Mouse (Mus musculus) neural tube, embryonic 15.5 days (tissue): Measurements from ENCODE around the gene Tns3. TPM values are rescaled to one million over a fixed set of nuclear protein-coding genes. Genes with fewer than 3 reads are reported as not detected.
"Not testable (repeated sequence)": the region's sequence is repeated elsewhere in the genome, so short reads cannot be mapped to it uniquely, and the experiment has no call there.

Experiments
- ATAC-seq: fragments of 200-750 bp; cut with Nextera tagmentation; 2 replicates; pipeline ENCODE4 v1.8.0; 2017; ENCODE audit warnings: mild to moderate bottlenecking, moderate TSS enrichment, moderate library complexity; ENCODE audit not compliant: low FRiP score
- H3K27ac ChIP-seq: fragments of 300-500 bp; sonication (generic); replicated peaks from 2 replicates; pipeline ENCODE4 v1.5.1; 2015; ENCODE audit warnings: mild to moderate bottlenecking, inconsistent platforms
- H3K27me3 ChIP-seq: fragments of 300-500 bp; sonication (generic); replicated peaks from 2 replicates; pipeline ENCODE4 v1.6.1; 2015; ENCODE audit warnings: inconsistent platforms
- H3K36me3 ChIP-seq: fragments of 300-500 bp; sonication (generic); 2 replicates; pipeline ENCODE4 v1.6.1; 2015; ENCODE audit warnings: inconsistent platforms
- H3K4me1 ChIP-seq: fragments of 300-500 bp; sonication (generic); 2 replicates; pipeline ENCODE4 v1.6.1; 2015; ENCODE audit warnings: inconsistent platforms
- H3K4me2 ChIP-seq: fragments of 300-500 bp; sonication (generic); 2 replicates; pipeline ENCODE4 v1.6.1; 2015; ENCODE audit warnings: inconsistent platforms, mild to moderate bottlenecking, moderate library complexity
- H3K4me3 ChIP-seq: fragments of 300-500 bp; sonication (generic); replicated peaks from 2 replicates; pipeline ENCODE4 v1.5.1; 2015; ENCODE audit warnings: mild to moderate bottlenecking, inconsistent platforms
- H3K9ac ChIP-seq: fragments of 300-500 bp; sonication (generic); replicated peaks from 2 replicates; pipeline ENCODE4 v1.6.1; 2015; ENCODE audit warnings: mild to moderate bottlenecking, inconsistent platforms
- H3K9me3 ChIP-seq: fragments of 300-500 bp; sonication (generic); replicated peaks from 2 replicates; pipeline ENCODE4 v1.6.1; 2016; ENCODE audit warnings: inconsistent platforms
- WGBS: fragments of 180-500 bp; shearing (Covaris S2); methylation state at CpG from one replicate; pipeline ENCODE4 v1.1.7; 2015; ENCODE audit warnings: mixed read lengths; 5-methylcytosine and 5-hydroxymethylcytosine counted together
- polyA plus RNA-seq: library from polyadenylated mRNA; unstranded; fragments of >200 nt; fragmentation: Nextera tagmentation; extraction: Ambion mirVana; gene quantifications from 2 replicates; pipeline ENCODE4 v1.2.1, GENCODE M21; 2015

The Tns3 gene
- polyA plus RNA-seq, 1 experiment from 2014 or later: 7.6 TPM

GRCm38 (mm10) chr11:8532771-8533170 is 131.6 kb downstream of the Tns3 start:
- 96% methylated on average over 3 of the region's 3 CpGs for WGBS
- not testable (repeated sequence) for H3K4me2 ChIP-seq, H3K27me3 ChIP-seq, H3K36me3 ChIP-seq, H3K9me3 ChIP-seq, H3K9ac ChIP-seq, ATAC-seq, H3K4me3 ChIP-seq, H3K4me1 ChIP-seq, H3K27ac ChIP-seq

GRCm38 (mm10) chr11:8532112-8532747 is 132.1 kb downstream of the Tns3 start:
- no peak overlapping the region for H3K27ac ChIP-seq
- no peak overlapping the region for H3K4me3 ChIP-seq
- no peak overlapping the region for H3K4me2 ChIP-seq
- no peak overlapping the region for H3K9ac ChIP-seq
- H3K4me1 ChIP-seq: peaks cover 4% of the 10 kb centered on the region; the same call in 1 of the 2 replicates
- WGBS: 87% methylated on average over 10 of the region's 10 CpGs
- H3K36me3 ChIP-seq: no peaks in the 10 kb centered on the region
- ATAC-seq: peak; percentile 63; the same call in 1 of the 2 replicates
- H3K27me3 ChIP-seq: no peaks in the 10 kb centered on the region
- H3K9me3 ChIP-seq: no peaks in the 10 kb centered on the region

- Histone ChIP-seq H3K9ac (no peak overlapping the region), H3K27ac (no peak overlapping the region), H3K4me1 (peaks cover 4% of the 10 kb centered on the region; the same call in 1 of the 2 replicates), H3K9me3 (no peaks in the 10 kb centered on the region), H3K4me3 (no peak overlapping the region), H3K36me3 (no peaks in the 10 kb centered on the region), H3K4me2 (no peak overlapping the region), H3K27me3 (no peaks in the 10 kb centered on the region)
- WGBS: 20% methylated on average over 4 of the region's 4 CpGs
- no peak for ATAC-seq
Observed at GRCm38 (mm10) chr11:8530506-8530905, 133.8 kb downstream of the Tns3 start.

GRCm38 (mm10) chr11:8530036-8530435 is 134.3 kb downstream of the Tns3 start:
- no peak overlapping the region for H3K4me3 ChIP-seq
- no peak overlapping the region for H3K27ac ChIP-seq
- ATAC-seq: no peak
- 92% methylated on average over 4 of the region's 4 CpGs for WGBS
- H3K36me3 ChIP-seq: no peaks in the 10 kb centered on the region
- H3K27me3 ChIP-seq: no peaks in the 10 kb centered on the region
- H3K4me2 ChIP-seq: no peak overlapping the region
- no peaks in the 10 kb centered on the region for H3K9me3 ChIP-seq
- H3K4me1 ChIP-seq: peaks cover 4% of the 10 kb centered on the region; the same call in 1 of the 2 replicates
- no peak overlapping the region for H3K9ac ChIP-seq

GRCm38 (mm10) chr11:8525463-8526145 is 138.7 kb downstream of the Tns3 start:
- no peak overlapping the region for H3K9ac ChIP-seq
- H3K27ac ChIP-seq: no peak overlapping the region
- WGBS: 85% methylated on average over 9 of the region's 9 CpGs
- H3K36me3 ChIP-seq: no peaks in the 10 kb centered on the region
- peaks cover 12% of the 10 kb centered on the region for H3K4me1 ChIP-seq
- no peak overlapping the region for H3K4me3 ChIP-seq
- no peaks in the 10 kb centered on the region for H3K9me3 ChIP-seq
- no peaks in the 10 kb centered on the region for H3K27me3 ChIP-seq
- no peak overlapping the region for H3K4me2 ChIP-seq
- no peak for ATAC-seq

GRCm38 (mm10) chr11:8523344-8524126 is 140.8 kb downstream of the Tns3 start:
- peaks cover 12% of the 10 kb centered on the region for H3K4me1 ChIP-seq
- ATAC-seq: peak; percentile 76
- no peaks in the 10 kb centered on the region; the same call in 1 of the 2 replicates for H3K36me3 ChIP-seq
- H3K4me2 ChIP-seq: peak overlapping the region; percentile 13; the same call in 1 of the 2 replicates
- H3K9ac ChIP-seq: no peak overlapping the region
- H3K9me3 ChIP-seq: no peaks in the 10 kb centered on the region
- no peaks in the 10 kb centered on the region for H3K27me3 ChIP-seq
- 36% methylated on average over 10 of the region's 10 CpGs for WGBS
- 0 out of 2 replicates have a peak overlapping the region, but pooled peaks have one; percentile 24 for H3K27ac ChIP-seq
- no peak overlapping the region for H3K4me3 ChIP-seq

GRCm38 (mm10) chr11:8513359-8514253 is 150.7 kb downstream of the Tns3 start:
- Histone ChIP-seq H3K4me1 (peaks cover 11% of the 10 kb centered on the region), H3K27me3 (no peaks in the 10 kb centered on the region), H3K36me3 (no peaks in the 10 kb centered on the region), H3K27ac (peak overlapping the region; percentile 54), H3K9me3 (no peaks in the 10 kb centered on the region), H3K4me2 (no peak overlapping the region), H3K9ac (no peak overlapping the region), H3K4me3 (no peak overlapping the region)
- peak; percentile 55; the same call in 1 of the 2 replicates for ATAC-seq
- WGBS: 58% methylated on average over 7 of the region's 7 CpGs

GRCm38 (mm10) chr11:8510294-8510693 is 154.0 kb downstream of the Tns3 start:
- H3K36me3 ChIP-seq: no peaks in the 10 kb centered on the region
- no peaks in the 10 kb centered on the region for H3K27me3 ChIP-seq
- H3K4me1 ChIP-seq: peaks cover 11% of the 10 kb centered on the region
- no peak overlapping the region for H3K27ac ChIP-seq
- WGBS: 51% methylated on average over 2 of the region's 2 CpGs
- no peak overlapping the region for H3K9ac ChIP-seq
- ATAC-seq: no peak
- no peak overlapping the region for H3K4me3 ChIP-seq
- no peak overlapping the region for H3K4me2 ChIP-seq
- H3K9me3 ChIP-seq: no peaks in the 10 kb centered on the region

GRCm38 (mm10) chr11:8509614-8510013 is 154.7 kb downstream of the Tns3 start:
- Histone ChIP-seq H3K4me1 (peaks cover 11% of the 10 kb centered on the region), H3K9ac (no peak overlapping the region), H3K27ac (no peak overlapping the region), H3K9me3 (no peaks in the 10 kb centered on the region), H3K4me3 (no peak overlapping the region), H3K27me3 (no peaks in the 10 kb centered on the region), H3K4me2 (no peak overlapping the region), H3K36me3 (no peaks in the 10 kb centered on the region)
- no peak for ATAC-seq
- 90% methylated on average over 7 of the region's 7 CpGs for WGBS

GRCm38 (mm10) chr11:8503735-8504134 is 160.6 kb downstream of the Tns3 start:
- Histone ChIP-seq H3K9me3 (no peaks in the 10 kb centered on the region), H3K4me1 (peaks cover 3% of the 10 kb centered on the region; the same call in 1 of the 2 replicates), H3K4me2 (no peak overlapping the region), H3K36me3 (no peaks in the 10 kb centered on the region), H3K27ac (no peak overlapping the region), H3K9ac (no peak overlapping the region), H3K4me3 (no peak overlapping the region), H3K27me3 (no peaks in the 10 kb centered on the region)
- no peak for ATAC-seq
- 33% methylated on average over 11 of the region's 11 CpGs for WGBS

GRCm38 (mm10) chr11:8500855-8501254 is 163.5 kb downstream of the Tns3 start:
- no peak for ATAC-seq
- 91% methylated on average over 6 of the region's 6 CpGs for whole genome bisulfite sequencing
- Histone ChIP-seq H3K36me3 (no peaks in the 10 kb centered on the region), H3K9ac (no peak overlapping the region), H3K4me1 (peaks cover 18% of the 10 kb centered on the region), H3K4me3 (no peak overlapping the region), H3K27ac (no peak overlapping the region), H3K9me3 (no peaks in the 10 kb centered on the region), H3K4me2 (no peak overlapping the region), H3K27me3 (no peaks in the 10 kb centered on the region)
